Mouse (Mus musculus) C2C12 (cell line): ENCODE results near the gene P2rx1.

ENCODE experiments used
- CEBPB ChIP-seq: IDR thresholded peaks from one replicate; pipeline ENCODE4 v1.6.1; 2011; ENCODE audit warnings: low read depth, mild to moderate bottlenecking, control low read depth, moderate library complexity
- CTCF ChIP-seq: IDR thresholded peaks from one replicate; pipeline ENCODE4 v1.5.1; 2011; ENCODE audit not compliant: control insufficient read depth, insufficient read depth, insufficient read length
- FOSL1 ChIP-seq: IDR thresholded peaks from one replicate; pipeline ENCODE4 v1.8.0; 2011; ENCODE audit warnings: mild to moderate bottlenecking, low read length; ENCODE audit not compliant: poor library complexity, insufficient read depth, severe bottlenecking
- MAX ChIP-seq: IDR thresholded peaks from one replicate; pipeline ENCODE4 v1.6.1; 2011; ENCODE audit warnings: mild to moderate bottlenecking, control low read depth
- MYOD1 ChIP-seq: IDR thresholded peaks from one replicate; pipeline ENCODE4 v1.6.1; 2011; ENCODE audit warnings: low read depth; ENCODE audit not compliant: control insufficient read depth, insufficient read length
- USF1 ChIP-seq: IDR thresholded peaks from one replicate; pipeline ENCODE4 v1.6.1; 2011; ENCODE audit warnings: low read depth, mild to moderate bottlenecking, control low read depth, moderate library complexity

- no peak for TF ChIP-seq CTCF
- TF ChIP-seq FOSL1 = no peak
- no peak for TF ChIP-seq CEBPB
- TF ChIP-seq USF1 = no peak
- TF ChIP-seq MYOD1 = no peak
- TF ChIP-seq MAX = no peak
Observed at GRCm38 (mm10) chr11:72951137-72952000, 47.5 kb upstream of the P2rx1 start.
